12 mouse cellular contexts compared by ENCODE assay signal in genomic region chr3:103472598-103472997, GRCm38 (mm10).
"Had no signal": no experiment of that assay in that cellular context is flagged by ENCODE, and none has a peak within 500 bp of the region (broad histone marks: within the 10 kb centered on the region; RNA-seq: fewer than 3 reads in every experiment).

No protein-coding gene starts in this region.

- H3K4me3 ChIP-seq: limb, embryonic 12.5 days; limb, embryonic 15.5 days; megakaryocyte, embryonic 14.5 days; midbrain, embryonic 10.5 days had no signal

- H3K36me3 ChIP-seq: limb, embryonic 12.5 days; limb, embryonic 15.5 days; midbrain, embryonic 10.5 days had no signal

- H3K27me3 ChIP-seq: limb, embryonic 12.5 days; limb, embryonic 15.5 days had no signal

- H3K9me3 ChIP-seq: limb, embryonic 12.5 days; limb, embryonic 15.5 days; midbrain, embryonic 10.5 days had no signal

- DNase-seq: kidney, adult 18-20 months; left cerebral cortex, postnatal 4 days; liver, postnatal 0 days; midbrain, embryonic 14.5 days; thymus, adult 18-20 months; thymus, postnatal 36 days had no signal

- H3K4me2 ChIP-seq: limb, embryonic 12.5 days; limb, embryonic 15.5 days; liver, embryonic 11.5 days had no signal

- H3K27ac ChIP-seq: limb, embryonic 12.5 days; limb, embryonic 15.5 days; liver, embryonic 14.5 days; midbrain, embryonic 10.5 days had no signal

- H3K9ac ChIP-seq: limb, embryonic 12.5 days; limb, embryonic 15.5 days; liver, embryonic 14.5 days; liver, postnatal 0 days had no signal

- ATAC-seq: liver, postnatal 0 days had no signal

- H3K4me1 ChIP-seq: limb, embryonic 12.5 days; limb, embryonic 15.5 days; midbrain, embryonic 10.5 days had no signal
